Mouse (Mus musculus) right cerebral cortex, adult 18-20 months (tissue): ENCODE results near the gene 4430402I18Rik.

Experiments
- DNase-seq: peaks from one replicate; pipeline ENCODE4 v3.0.0; 2022; ENCODE audit warnings: mixed read lengths

Gene 4430402I18Rik

DNA sequence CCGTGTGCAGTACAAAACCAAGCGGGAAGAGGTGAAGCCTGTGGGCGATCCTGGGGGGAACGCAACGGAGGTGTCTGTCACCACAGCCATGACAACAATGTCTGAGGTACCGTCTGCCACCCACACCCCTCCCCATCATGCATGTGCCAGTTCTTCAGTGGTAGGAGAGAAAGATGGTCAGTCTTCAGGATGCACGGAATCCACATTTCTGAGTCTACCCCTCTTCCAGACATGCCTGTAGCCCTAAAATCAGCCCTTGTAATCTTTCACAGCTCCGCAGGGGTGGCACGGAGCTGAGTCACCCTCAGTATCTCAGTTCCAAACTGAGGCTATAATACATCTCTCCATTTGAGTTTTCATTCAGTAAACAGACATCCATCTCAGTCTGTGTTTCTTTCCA, 70.1 kb downstream of the 4430402I18Rik start:
- DNase-seq, result peak; percentile 55

DNA sequence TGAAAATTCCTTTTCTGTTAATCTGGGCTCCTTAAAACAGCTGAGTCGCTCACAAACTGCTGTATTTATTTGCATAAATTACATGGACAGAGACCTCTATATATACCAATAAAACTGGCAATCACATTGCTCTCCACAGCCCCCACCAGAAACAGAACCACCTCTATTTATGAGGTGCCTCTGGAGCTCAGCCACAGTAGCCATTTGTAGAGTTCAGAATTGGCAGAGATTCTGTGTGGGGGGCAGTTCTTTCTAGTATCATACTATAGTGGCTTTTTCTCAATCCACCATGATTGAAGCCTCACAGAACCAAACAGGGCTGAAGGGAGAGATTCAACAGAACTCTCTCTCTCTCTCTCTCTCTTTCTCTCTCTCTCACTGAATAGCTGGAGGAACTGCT, 71.0 kb downstream of the 4430402I18Rik start:
- peak; percentile 36 for DNase-seq

DNA sequence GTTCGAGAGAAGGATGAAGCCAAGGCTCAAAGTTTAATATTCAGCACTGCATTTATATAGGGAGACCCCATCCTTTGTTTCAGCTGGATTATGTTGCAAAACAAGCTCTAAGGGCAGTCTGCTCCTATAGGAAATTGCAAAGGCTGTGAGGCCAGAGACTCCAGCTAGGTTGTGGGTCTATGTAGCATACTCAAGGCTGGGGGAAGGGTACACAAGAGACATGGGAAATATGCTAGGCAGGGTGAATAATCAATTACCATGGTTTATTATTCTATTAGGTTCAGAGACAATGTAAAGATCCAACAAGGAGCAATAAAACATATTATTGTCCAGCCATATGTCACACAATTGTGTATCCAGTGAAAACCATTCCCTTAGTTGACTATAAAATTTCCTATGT, 75.7 kb downstream of the 4430402I18Rik start:
- no peak for DNase-seq

- no peak for DNase-seq
Measured at GRCm38 (mm10) chr19:28891238-28891637, 76.4 kb downstream of the 4430402I18Rik start.

- DNase-seq, result no peak
Measured at GRCm38 (mm10) chr19:28889251-28889650, 78.3 kb downstream of the 4430402I18Rik start.

DNA sequence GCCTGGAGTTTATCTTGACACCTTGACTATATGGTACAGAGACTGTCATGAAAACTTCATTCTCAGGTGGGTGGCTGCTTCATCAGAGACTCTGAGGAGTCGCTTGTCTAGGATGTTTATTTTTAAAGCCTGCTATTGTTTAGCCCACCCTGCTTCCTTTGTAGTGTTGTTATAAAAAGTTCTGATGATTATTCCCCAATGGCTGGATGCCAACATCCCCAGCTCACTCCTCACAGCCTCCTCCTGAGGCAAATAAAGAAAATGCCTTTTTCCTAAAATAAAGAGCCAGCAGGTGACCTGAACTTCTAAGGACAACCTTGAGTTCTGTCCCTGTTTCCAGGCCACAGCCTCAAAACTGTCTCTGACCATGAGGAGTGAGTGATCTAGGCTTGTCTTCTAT, 79.1 kb downstream of the 4430402I18Rik start:
- no peak for DNase-seq

GRCm38 (mm10) chr19:28883126-28883525, 84.5 kb downstream of the 4430402I18Rik start:
- DNase-seq, result peak; percentile 32

GRCm38 (mm10) chr19:28879476-28879875, 88.1 kb downstream of the 4430402I18Rik start:
- DNase-seq, result no peak

GRCm38 (mm10) chr19:28870351-28870750, 97.2 kb downstream of the 4430402I18Rik start:
- no peak for DNase-seq

DNA sequence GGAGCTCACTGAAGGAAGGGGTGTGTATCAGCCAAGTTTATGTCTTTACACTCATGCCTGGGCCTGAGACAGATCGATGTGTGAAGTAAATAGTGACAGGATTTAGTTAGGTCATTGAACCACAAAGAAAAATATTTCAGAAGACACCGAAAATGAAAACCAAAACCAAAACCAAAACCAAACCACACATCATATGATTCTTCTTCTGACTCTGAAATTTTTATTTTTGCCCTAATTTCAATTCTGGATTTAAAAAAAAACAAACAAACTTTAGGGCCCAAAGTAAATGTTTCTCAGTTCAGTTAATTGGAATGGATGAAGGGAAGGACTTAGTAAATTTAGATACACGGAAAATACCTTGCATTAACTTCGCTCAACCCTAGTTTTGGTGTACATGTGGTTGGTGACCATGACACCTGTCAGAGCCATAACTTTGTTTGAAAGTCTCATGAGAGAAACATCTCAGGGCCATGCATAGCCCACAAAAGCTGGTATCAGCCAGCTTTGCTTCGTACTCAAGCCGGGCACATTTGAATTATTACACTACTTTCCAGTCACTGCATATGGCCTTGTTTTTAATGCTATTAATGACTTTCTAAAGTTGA, 98.2 kb downstream of the 4430402I18Rik start:
- no peak for DNase-seq

DNA sequence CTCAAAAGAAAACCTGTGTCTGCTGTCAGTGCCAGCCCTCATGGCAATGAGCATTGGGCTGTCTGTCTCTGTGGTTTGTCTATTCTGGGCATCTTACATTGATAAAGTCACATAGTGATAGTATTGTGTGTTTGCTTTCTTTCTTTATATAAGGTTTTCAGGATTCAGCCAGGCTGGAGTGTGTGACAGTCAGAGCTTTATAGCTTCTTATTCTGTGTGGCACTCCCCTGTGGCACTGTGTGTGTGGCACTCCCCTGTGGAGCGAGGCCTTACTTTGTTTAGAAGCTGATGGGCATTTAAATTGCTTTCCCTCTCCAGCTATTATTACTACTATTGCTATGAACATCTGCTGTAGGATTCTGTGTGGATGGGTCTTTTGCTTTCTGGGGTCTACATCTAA, 102.1 kb downstream of the 4430402I18Rik start:
- no peak for DNase-seq

- no peak for DNase-seq
Measured at GRCm38 (mm10) chr19:28864981-28865380, 102.6 kb downstream of the 4430402I18Rik start.

GRCm38 (mm10) chr19:28863626-28864025, 104.0 kb downstream of the 4430402I18Rik start:
- no peak for DNase-seq

DNA sequence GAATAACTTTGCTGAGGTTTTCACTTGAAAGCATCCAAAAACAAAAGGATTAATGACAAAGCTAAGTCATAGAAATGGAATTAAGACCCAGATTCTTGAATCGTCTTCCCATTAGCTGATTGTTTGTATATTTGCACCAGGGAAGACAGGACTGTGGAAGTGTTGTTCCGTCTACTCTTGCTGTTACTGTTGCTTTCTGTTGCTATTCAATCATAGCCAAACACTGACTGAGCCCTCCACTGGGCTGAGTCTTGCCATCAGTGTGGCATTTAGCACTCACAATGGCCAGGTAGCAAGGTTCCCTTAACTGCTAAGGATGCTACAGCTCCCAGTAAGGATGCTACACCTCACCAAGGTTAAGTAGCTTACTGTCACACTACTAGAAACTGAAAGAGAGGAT, 107.4 kb downstream of the 4430402I18Rik start:
- no peak for DNase-seq

DNA sequence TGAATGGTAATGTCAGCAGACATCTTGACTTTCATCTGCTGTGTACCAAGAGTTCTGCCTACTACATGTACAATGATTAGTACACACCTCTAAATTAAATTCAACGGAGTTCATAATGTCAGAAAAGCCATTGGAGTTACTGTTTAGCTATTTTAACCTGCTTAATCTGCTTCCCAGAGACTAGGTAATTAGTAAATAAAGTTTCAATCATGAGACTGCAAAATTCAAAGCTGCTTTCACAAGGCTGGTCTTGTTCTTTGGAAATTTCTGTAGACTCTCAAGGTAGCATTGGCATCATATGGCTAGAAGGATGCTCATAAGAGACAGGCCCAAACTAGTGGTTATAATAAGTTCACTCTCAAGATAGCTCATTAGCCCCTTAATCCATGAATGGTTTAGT, 112.8 kb downstream of the 4430402I18Rik start:
- DNase-seq, result no peak

- DNase-seq, result no peak
Measured at GRCm38 (mm10) chr19:28852001-28852400, 115.6 kb downstream of the 4430402I18Rik start.

- DNase-seq, result no peak
Measured at GRCm38 (mm10) chr19:28850510-28850909, 117.1 kb downstream of the 4430402I18Rik start.

- DNase-seq, result peak; percentile 45
Measured at GRCm38 (mm10) chr19:28844946-28845710, 122.5 kb downstream of the 4430402I18Rik start.
